Mouse (Mus musculus) telencephalon, adult 2 months (tissue): ENCODE measurements around the gene Slc26a3.

Experiments used
- DNase-seq: peaks from one replicate; pipeline ENCODE4 v3.0.0-alpha.2; 2011; ENCODE audit warnings: low read depth, low spot score

The Slc26a3 gene

DNA sequence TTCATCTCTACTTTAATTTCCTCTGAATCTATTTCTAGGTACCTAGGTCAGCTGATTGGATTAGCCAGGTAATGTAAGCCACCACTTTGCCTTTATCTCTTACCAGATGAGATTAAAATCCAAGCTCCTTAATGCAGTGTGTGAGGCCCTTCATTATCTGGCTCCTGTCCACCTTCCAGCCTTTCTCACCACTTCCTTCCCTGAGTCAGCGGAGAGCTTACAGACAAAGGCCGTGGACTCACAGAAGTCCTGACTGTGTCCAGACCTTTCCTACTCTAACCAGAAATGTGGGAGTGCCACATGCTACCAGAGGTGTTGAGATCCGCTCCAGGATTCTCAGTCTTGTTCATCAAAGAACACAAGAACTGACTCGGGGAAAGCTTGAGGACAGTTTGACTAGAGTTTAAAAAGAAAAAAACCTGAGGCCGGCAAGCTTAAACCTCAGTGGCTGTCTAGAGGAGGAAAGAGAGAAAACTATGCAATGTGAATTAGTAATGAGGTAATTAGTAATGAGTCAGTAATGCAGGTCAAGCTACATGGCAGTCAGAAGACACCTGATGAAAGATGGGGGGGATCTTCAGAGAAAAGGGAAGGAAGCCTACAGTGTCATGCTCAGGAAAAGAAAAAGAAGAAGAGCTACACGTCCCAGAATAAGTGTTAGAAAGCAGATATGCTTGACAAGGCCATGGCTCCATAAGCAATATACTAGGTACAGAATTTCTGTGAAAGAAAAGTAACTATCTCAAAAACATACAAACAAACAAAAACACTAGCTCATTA lies 123.2 kb downstream of the Slc26a3 start:
- DNase-seq: no peak

DNA sequence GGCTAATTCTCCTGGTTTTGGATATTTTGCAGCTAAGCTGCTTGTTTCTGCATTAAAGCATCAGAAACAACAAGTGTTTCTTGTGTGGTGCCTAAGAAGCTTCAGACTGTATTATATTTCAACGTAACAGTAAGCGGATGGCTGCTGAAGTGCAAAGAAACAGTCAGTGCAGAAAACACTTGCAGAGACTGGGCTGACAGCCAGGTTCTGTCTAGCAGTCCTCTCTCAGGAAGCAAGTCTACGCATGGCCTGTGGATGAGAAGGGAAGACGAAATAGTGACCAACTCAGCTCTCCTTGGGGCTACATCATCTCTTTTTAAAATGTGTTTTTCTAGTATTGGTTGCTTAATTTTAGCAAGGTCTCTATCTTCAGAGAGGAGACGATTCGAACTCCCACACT lies 129.4 kb downstream of the Slc26a3 start:
- no peak for DNase-seq

DNA sequence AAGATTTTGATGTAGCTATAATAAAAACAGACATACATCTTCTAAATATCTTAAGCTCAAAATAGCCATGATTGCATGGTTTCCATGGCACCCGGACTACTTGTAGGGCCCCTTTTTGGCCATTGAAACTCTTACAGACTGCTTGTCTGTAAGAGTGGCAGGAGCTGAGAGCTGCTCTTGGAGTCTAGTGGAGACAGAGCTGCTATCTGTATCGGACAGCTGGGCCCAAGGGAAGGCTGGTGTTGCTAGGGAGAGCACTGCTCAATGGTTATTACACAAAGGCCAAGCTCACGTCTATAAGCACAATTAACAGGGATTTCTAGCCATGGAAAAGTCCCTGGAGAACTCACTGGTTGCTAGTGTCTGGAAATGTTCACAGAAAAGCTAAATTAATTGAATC lies 130.7 kb downstream of the Slc26a3 start:
- DNase-seq: no peak
